Mouse (Mus musculus) embryonic facial prominence, embryonic 12.5 days (tissue): ENCODE data around the gene Fam160b1. TPM values are rescaled to one million over a fixed set of nuclear protein-coding genes. Genes with fewer than 3 reads are reported as not detected.

Source experiments
- ATAC-seq: fragments of 200-750 bp; cut with Nextera tagmentation; 2 replicates; pipeline ENCODE4 v1.8.0; 2017; ENCODE audit not compliant: insufficient number of reproducible peaks, insufficient read depth, low FRiP score, low TSS enrichment
- H3K27ac ChIP-seq: fragments of 300-500 bp; sonication (generic); 2 replicates; pipeline ENCODE4 v1.5.1; 2016; ENCODE audit warnings: mild to moderate bottlenecking
- H3K27me3 ChIP-seq: fragments of 300-500 bp; sonication (generic); 2 replicates; pipeline ENCODE4 v1.6.1; 2016; ENCODE audit warnings: mild to moderate bottlenecking, moderate library complexity
- H3K36me3 ChIP-seq: fragments of 300-500 bp; sonication (generic); 2 replicates; pipeline ENCODE4 v1.6.1; 2016; ENCODE audit warnings: mild to moderate bottlenecking
- H3K4me1 ChIP-seq: fragments of 300-500 bp; sonication (generic); 2 replicates; pipeline ENCODE4 v1.6.1; 2016
- H3K4me2 ChIP-seq: fragments of 300-500 bp; sonication (generic); replicated peaks from 2 replicates; pipeline ENCODE4 v1.6.1; 2016; ENCODE audit warnings: mild to moderate bottlenecking, moderate library complexity
- H3K4me3 ChIP-seq: fragments of 300-500 bp; sonication (generic); 2 replicates; pipeline ENCODE4 v1.5.1; 2016; ENCODE audit warnings: mild to moderate bottlenecking
- H3K9ac ChIP-seq: fragments of 300-500 bp; sonication (generic); 2 replicates; pipeline ENCODE4 v1.6.1; 2016; ENCODE audit warnings: mild to moderate bottlenecking, moderate library complexity
- H3K9me3 ChIP-seq: fragments of 300-500 bp; sonication (generic); 2 replicates; pipeline ENCODE4 v1.6.1; 2016; ENCODE audit warnings: mild to moderate bottlenecking, moderate library complexity
- WGBS: fragments of 180-500 bp; shearing (Covaris S2); methylation state at CpG from one replicate; pipeline ENCODE4 v1.1.7; 2016; 5-methylcytosine and 5-hydroxymethylcytosine counted together
- polyA plus RNA-seq: library from polyadenylated mRNA; unstranded; fragments of >200 nt; fragmentation: Nextera tagmentation; extraction: Ambion mirVana; gene quantifications from 2 replicates; pipeline ENCODE4 v1.2.1, GENCODE M21; 2016

Fam160b1 gene
- polyA plus RNA-seq, 1 experiment from 2014 or later: 18.3 TPM

GRCm38 (mm10) chr19:57431476-57431875 lies 71.0 kb downstream of the Fam160b1 start:
- Histone ChIP-seq H3K4me2 (no peak overlapping the region), H3K27me3 (no peaks in the 10 kb centered on the region), H3K36me3 (no peaks in the 10 kb centered on the region), H3K9me3 (no peaks in the 10 kb centered on the region), H3K4me3 (no peak overlapping the region), H3K4me1 (0 out of 2 replicates have a peak, but pooled peaks cover 2% of the 10 kb centered on the region), H3K9ac (no peak overlapping the region), H3K27ac (no peak overlapping the region)
- ATAC-seq: no peak
- WGBS: 46% methylated on average over 6 of the region's 6 CpGs

- no peaks in the 10 kb centered on the region for H3K9me3 ChIP-seq
- no peak overlapping the region for H3K9ac ChIP-seq
- 0 out of 2 replicates have a peak, but pooled peaks cover 5% of the 10 kb centered on the region for H3K4me1 ChIP-seq
- no peaks in the 10 kb centered on the region for H3K27me3 ChIP-seq
- H3K4me3 ChIP-seq: no peak overlapping the region
- ATAC-seq: no peak
- no peak overlapping the region for H3K4me2 ChIP-seq
- 57% methylated on average over 6 of the region's 6 CpGs for WGBS
- H3K27ac ChIP-seq: no peak overlapping the region
- H3K36me3 ChIP-seq: no peaks in the 10 kb centered on the region
Observed at GRCm38 (mm10) chr19:57434024-57434423, 73.5 kb downstream of the Fam160b1 start.

- no peak overlapping the region for H3K9ac ChIP-seq
- ATAC-seq: no peak
- no peaks in the 10 kb centered on the region for H3K27me3 ChIP-seq
- 61% methylated on average over 10 of the region's 10 CpGs for WGBS
- no peaks in the 10 kb centered on the region for H3K9me3 ChIP-seq
- H3K27ac ChIP-seq: no peak overlapping the region
- no peaks in the 10 kb centered on the region for H3K36me3 ChIP-seq
- H3K4me3 ChIP-seq: no peak overlapping the region
- H3K4me1 ChIP-seq: 0 out of 2 replicates have a peak, but pooled peaks cover 5% of the 10 kb centered on the region
- H3K4me2 ChIP-seq: no peak overlapping the region
Observed at GRCm38 (mm10) chr19:57436586-57437021, 76.1 kb downstream of the Fam160b1 start.

DNA sequence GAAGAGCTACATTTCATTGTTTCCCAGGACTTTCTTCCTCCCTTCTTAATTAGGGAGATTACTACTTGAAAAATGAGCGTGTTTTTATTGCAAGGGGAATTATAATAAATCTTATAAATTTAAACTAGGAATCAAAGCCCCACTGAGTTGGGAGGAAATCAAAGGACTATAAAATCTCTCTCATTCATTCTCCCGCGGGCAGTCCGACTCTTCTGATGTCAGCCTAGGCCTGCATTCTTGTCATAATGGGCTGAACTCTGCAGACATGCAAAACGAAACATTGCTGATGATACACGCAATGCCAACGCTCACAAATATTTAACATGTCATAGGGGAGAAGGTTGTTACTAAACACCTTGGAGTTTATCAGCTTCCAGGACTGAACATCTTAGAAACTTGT lies 76.6 kb downstream of the Fam160b1 start:
- H3K4me2 ChIP-seq: no peak overlapping the region
- H3K27ac ChIP-seq: no peak overlapping the region
- ATAC-seq: no peak
- H3K27me3 ChIP-seq: no peaks in the 10 kb centered on the region
- no peaks in the 10 kb centered on the region for H3K9me3 ChIP-seq
- H3K4me1 ChIP-seq: 0 out of 2 replicates have a peak, but pooled peaks cover 5% of the 10 kb centered on the region
- no peak overlapping the region for H3K4me3 ChIP-seq
- H3K36me3 ChIP-seq: no peaks in the 10 kb centered on the region
- 78% methylated on average over 7 of the region's 7 CpGs for WGBS
- H3K9ac ChIP-seq: no peak overlapping the region

Other genes with a start within 250 kb of the Fam160b1 start
- 31.1 and 32.0 TPM in 2 replicates for gene Ablim1, start 45.8 kb upstream of the Fam160b1 start, polyA plus RNA-seq
- gene Trub1, start 92.2 kb downstream of the Fam160b1 start, polyA plus RNA-seq: 26.3 and 27.2 TPM in 2 replicates